Mouse (Mus musculus) heart, embryonic 15.5 days (tissue): ENCODE results near the gene Pspc1. TPM values are rescaled to one million over a fixed set of nuclear protein-coding genes. Genes with fewer than 3 reads are reported as not detected.
A peak's percentile ranks its signal among the peaks of the same experiment; 100 is the strongest.
"Not testable (repeated sequence)": the region's sequence is repeated elsewhere in the genome, so short reads cannot be mapped to it uniquely, and the experiment has no call there.

Experiments used
- ATAC-seq: fragments of 200-750 bp; cut with Nextera tagmentation; replicated peaks from 2 replicates; pipeline ENCODE4 v1.8.0; 2017; ENCODE audit warnings: low read depth, moderate TSS enrichment; ENCODE audit not compliant: insufficient number of reproducible peaks, insufficient read depth, low FRiP score
- H3K27ac ChIP-seq: fragments of 300-500 bp; sonication (generic); 2 replicates; pipeline ENCODE4 v1.5.1; 2015; ENCODE audit warnings: mild to moderate bottlenecking, inconsistent platforms
- H3K27me3 ChIP-seq: fragments of 300-500 bp; sonication (generic); 2 replicates; pipeline ENCODE4 v1.6.1; 2015; ENCODE audit warnings: inconsistent platforms
- H3K36me3 ChIP-seq: fragments of 300-500 bp; sonication (generic); 2 replicates; pipeline ENCODE4 v1.6.1; 2015; ENCODE audit warnings: mild to moderate bottlenecking, inconsistent platforms
- H3K4me1 ChIP-seq: fragments of 300-500 bp; sonication (generic); replicated peaks from 2 replicates; pipeline ENCODE4 v1.6.1; 2015; ENCODE audit warnings: inconsistent platforms
- H3K4me2 ChIP-seq: fragments of 300-500 bp; sonication (generic); 2 replicates; pipeline ENCODE4 v1.6.1; 2015; ENCODE audit warnings: inconsistent platforms, mild to moderate bottlenecking, moderate library complexity
- H3K4me3 ChIP-seq: fragments of 300-500 bp; sonication (generic); 2 replicates; pipeline ENCODE4 v1.5.1; 2015; ENCODE audit warnings: mild to moderate bottlenecking, inconsistent platforms
- H3K9ac ChIP-seq: fragments of 300-500 bp; sonication (generic); 2 replicates; pipeline ENCODE4 v1.6.1; 2015; ENCODE audit warnings: mild to moderate bottlenecking, inconsistent platforms
- H3K9me3 ChIP-seq: fragments of 300-500 bp; sonication (generic); replicated peaks from 2 replicates; pipeline ENCODE4 v1.6.1; 2016; ENCODE audit warnings: inconsistent platforms
- WGBS: fragments of 180-500 bp; shearing (Covaris S2); methylation state at CpG from one replicate; pipeline ENCODE4 v1.1.7; 2015; ENCODE audit warnings: mixed read lengths; 5-methylcytosine and 5-hydroxymethylcytosine counted together
- polyA plus RNA-seq: library from polyadenylated mRNA; unstranded; fragments of >200 nt; fragmentation: Nextera tagmentation; extraction: Ambion mirVana; gene quantifications from 2 replicates; pipeline ENCODE4 v1.2.1, GENCODE M21; 2015

Pspc1 gene
- 16.8 and 18.5 TPM in 2 replicates for polyA plus RNA-seq

DNA sequence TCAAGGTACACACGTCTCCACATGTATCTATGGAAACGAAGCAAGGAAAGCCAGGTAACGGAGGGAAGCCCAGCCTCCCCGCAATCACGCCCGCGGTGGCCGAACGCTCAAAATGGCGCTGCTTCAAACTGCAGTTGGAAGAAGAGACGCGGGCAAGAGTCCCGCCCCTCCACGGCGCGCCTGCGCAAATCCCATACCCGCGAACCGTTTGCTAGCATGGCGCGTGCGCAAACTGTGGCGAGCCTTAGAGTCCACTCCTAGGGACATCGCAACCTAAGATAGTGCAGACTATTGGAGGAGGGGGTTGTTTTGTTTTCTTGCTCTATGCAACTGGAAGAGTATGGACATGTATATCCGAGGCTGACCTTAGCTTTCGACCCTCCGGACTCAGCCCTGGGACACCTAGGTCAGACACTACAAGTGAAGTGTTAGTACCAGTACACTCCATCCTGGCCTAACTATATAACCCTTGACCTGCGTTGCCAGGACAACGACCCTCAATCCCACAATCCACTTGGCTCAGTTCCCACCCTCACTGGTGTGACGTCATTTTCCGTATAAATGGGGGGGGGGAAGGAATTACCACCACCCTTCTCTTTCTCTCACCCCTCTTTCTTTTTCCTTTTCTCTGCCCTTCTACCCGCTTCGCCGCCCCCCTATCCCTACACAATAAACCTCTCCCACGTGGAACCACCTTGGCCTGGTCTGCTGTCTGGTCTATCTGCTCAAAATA, at the start of gene Pspc1:
Gene Pspc1 (minus strand): TSS at position 117 of the 733 bp plus-strand sequence.
- ATAC-seq = peak; percentile 97
- H3K4me1 ChIP-seq = peaks cover 23% of the 10 kb centered on the region
- H3K27ac ChIP-seq = peak within 1 kb of the TSS; percentile 98
- H3K36me3 ChIP-seq = no peaks in the 10 kb centered on the region
- no peaks in the 10 kb centered on the region for H3K9me3 ChIP-seq
- WGBS = under 1% methylated on average over 36 of the region's 36 CpGs
- H3K4me2 ChIP-seq = peak within 1 kb of the TSS; percentile 86
- H3K9ac ChIP-seq = peak within 1 kb of the TSS; percentile 95
- peak within 1 kb of the TSS; percentile 99 for H3K4me3 ChIP-seq
- no peaks in the 10 kb centered on the region for H3K27me3 ChIP-seq

DNA sequence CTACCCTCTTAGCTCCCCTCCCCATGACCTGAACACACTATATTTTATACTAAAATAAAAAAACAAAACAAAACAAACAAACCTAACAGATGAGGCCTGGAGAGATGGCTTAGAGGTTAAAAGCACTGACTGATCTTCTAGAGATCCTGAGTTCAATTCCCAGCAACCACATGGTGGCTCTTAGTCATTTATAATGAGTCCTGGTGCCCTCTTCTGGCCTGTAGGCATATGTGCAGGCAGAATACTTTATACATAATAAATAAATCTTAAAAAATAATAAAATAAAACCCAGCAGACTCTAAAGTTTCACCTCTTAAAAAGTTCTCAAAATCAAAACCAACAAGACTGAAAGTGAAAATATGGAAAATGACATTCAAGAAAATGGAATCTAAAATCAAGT, 46.4 kb upstream of the Pspc1 start:
- no peak overlapping the region for H3K27ac ChIP-seq
- H3K9me3 ChIP-seq = no peaks in the 10 kb centered on the region
- H3K4me2 ChIP-seq = no peak overlapping the region
- H3K9ac ChIP-seq = no peak overlapping the region
- no peaks in the 10 kb centered on the region for H3K27me3 ChIP-seq
- H3K4me3 ChIP-seq = no peak overlapping the region
- no peak for ATAC-seq
- H3K36me3 ChIP-seq = no peaks in the 10 kb centered on the region
- no peaks in the 10 kb centered on the region for H3K4me1 ChIP-seq

GRCm38 (mm10) chr14:56817616-56818015, 39.5 kb upstream of the Pspc1 start:
- H3K4me3 ChIP-seq = no peak overlapping the region
- H3K27ac ChIP-seq = no peak overlapping the region
- ATAC-seq = no peak
- no peak overlapping the region for H3K9ac ChIP-seq
- no peaks in the 10 kb centered on the region for H3K36me3 ChIP-seq
- H3K4me1 ChIP-seq = peaks cover 10% of the 10 kb centered on the region
- peak overlapping the region; percentile 1; the same call in 1 of the 2 replicates for H3K4me2 ChIP-seq
- H3K27me3 ChIP-seq = no peaks in the 10 kb centered on the region
- H3K9me3 ChIP-seq = no peaks in the 10 kb centered on the region
- 13% methylated on average over 9 of the region's 11 CpGs for WGBS

DNA sequence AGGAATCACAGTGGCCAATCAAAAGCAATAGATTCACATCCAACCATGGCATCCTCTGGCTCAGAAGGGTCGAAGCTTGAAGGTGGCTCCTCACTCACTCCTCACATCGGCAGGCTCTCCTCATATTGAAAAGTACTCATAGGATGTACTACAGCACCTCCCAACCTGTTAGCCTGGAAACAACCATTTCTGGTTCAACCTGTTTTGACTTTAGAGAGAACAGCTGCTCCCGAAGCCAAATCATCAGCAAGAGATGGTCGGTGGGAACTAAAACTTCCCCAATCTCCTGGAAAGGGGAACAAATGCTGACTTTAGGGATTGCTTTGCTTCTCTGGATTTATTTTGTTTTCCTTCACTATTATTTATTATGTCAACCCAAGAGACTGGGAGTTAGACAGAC, 39.0 kb upstream of the Pspc1 start:
- Histone ChIP-seq H3K27me3 (no peaks in the 10 kb centered on the region), H3K4me3 (no peak overlapping the region), H3K9me3 (no peaks in the 10 kb centered on the region), H3K4me2 (no peak overlapping the region), H3K9ac (no peak overlapping the region), H3K27ac (no peak overlapping the region), H3K4me1 (peaks cover 10% of the 10 kb centered on the region), H3K36me3 (no peaks in the 10 kb centered on the region)
- 73% methylated on average over 4 of the region's 4 CpGs for WGBS
- ATAC-seq = no peak

- Histone ChIP-seq H3K9me3 (no peaks in the 10 kb centered on the region), H3K27me3 (no peaks in the 10 kb centered on the region), H3K36me3 (no peaks in the 10 kb centered on the region), H3K4me2 (no peak overlapping the region), H3K27ac (no peak overlapping the region), H3K4me3 (no peak overlapping the region), H3K4me1 (peaks cover 10% of the 10 kb centered on the region), H3K9ac (no peak overlapping the region)
- no peak for ATAC-seq
- 85% methylated on average over 4 of the region's 4 CpGs for WGBS
Observed at GRCm38 (mm10) chr14:56816541-56816940, 38.4 kb upstream of the Pspc1 start.

- peak overlapping the region; percentile 97 for H3K27ac ChIP-seq
- ATAC-seq = peak; percentile 28
- WGBS = 1% methylated on average over 35 of the region's 35 CpGs
- no peaks in the 10 kb centered on the region for H3K36me3 ChIP-seq
- no peaks in the 10 kb centered on the region for H3K27me3 ChIP-seq
- H3K4me2 ChIP-seq = peak overlapping the region; percentile 81
- peak overlapping the region; percentile 79 for H3K9ac ChIP-seq
- H3K4me3 ChIP-seq = peak overlapping the region; percentile 70
- H3K4me1 ChIP-seq = peaks cover 18% of the 10 kb centered on the region
- H3K9me3 ChIP-seq = no peaks in the 10 kb centered on the region
Observed at GRCm38 (mm10) chr14:56812520-56813036, 34.5 kb upstream of the Pspc1 start.

GRCm38 (mm10) chr14:56811701-56812339, 33.7 kb upstream of the Pspc1 start, which contains the start of gene Zmym5:
Gene Zmym5, minus strand, starts transcription at chr14:56811716.
- not testable (repeated sequence) for H3K27me3 ChIP-seq, H3K9me3 ChIP-seq, H3K36me3 ChIP-seq
- ATAC-seq = peak; percentile 98
- Histone ChIP-seq H3K4me3 (peak within 1 kb of the TSS; percentile 78), H3K9ac (peak within 1 kb of the TSS; percentile 79), H3K4me2 (peak within 1 kb of the TSS; percentile 81), H3K27ac (peak within 1 kb of the TSS; percentile 97), H3K4me1 (peaks cover 18% of the 10 kb centered on the region)
- WGBS = 0% methylated on average over 47 of the region's 72 CpGs

- Histone ChIP-seq H3K4me1 (peaks cover 18% of the 10 kb centered on the region), H3K4me2 (peak overlapping the region; percentile 61), H3K4me3 (peak overlapping the region; percentile 78), H3K9ac (peak overlapping the region; percentile 74), H3K27ac (peak overlapping the region; percentile 92)
- H3K27me3 ChIP-seq, H3K36me3 ChIP-seq, H3K9me3 ChIP-seq: not testable (repeated sequence)
- WGBS = under 1% methylated on average over 31 of the region's 86 CpGs
- ATAC-seq = peak; percentile 68; the same call in 1 of the 2 replicates
Observed at GRCm38 (mm10) chr14:56810781-56811690, 32.9 kb upstream of the Pspc1 start.

GRCm38 (mm10) chr14:56793243-56793642, 15.1 kb upstream of the Pspc1 start:
- Histone ChIP-seq H3K27me3 (no peaks in the 10 kb centered on the region), H3K4me1 (no peaks in the 10 kb centered on the region), H3K9ac (no peak overlapping the region), H3K36me3 (peaks cover 50% of the 10 kb centered on the region), H3K4me3 (no peak overlapping the region), H3K4me2 (no peak overlapping the region), H3K27ac (no peak overlapping the region), H3K9me3 (no peaks in the 10 kb centered on the region)
- 34% methylated on average over 2 of the region's 2 CpGs for WGBS
- no peak for ATAC-seq

DNA sequence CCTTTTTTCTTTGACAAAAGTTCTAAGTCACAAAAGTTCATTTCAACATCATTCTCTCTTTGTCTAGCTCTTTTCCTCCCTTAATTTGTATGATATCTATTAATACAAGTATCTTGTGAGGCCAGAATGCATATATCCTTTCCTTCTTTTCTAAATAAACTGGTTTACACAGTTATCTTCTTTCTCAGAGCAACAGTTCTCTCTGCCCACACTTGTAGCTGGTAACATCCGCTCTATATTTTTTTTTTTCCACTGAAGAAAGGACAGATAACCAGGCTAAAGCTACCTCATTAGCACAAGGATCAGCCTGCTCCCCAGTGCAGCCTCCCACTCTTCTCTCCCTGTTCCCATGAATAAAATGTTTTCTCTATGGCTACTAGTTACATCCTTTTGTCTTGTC, 6.5 kb upstream of the Pspc1 start:
- 65% methylated on average over 1 of the region's 1 CpGs for WGBS
- no peak overlapping the region for H3K4me2 ChIP-seq
- no peaks in the 10 kb centered on the region for H3K27me3 ChIP-seq
- no peaks in the 10 kb centered on the region for H3K4me1 ChIP-seq
- H3K9me3 ChIP-seq = no peaks in the 10 kb centered on the region
- H3K9ac ChIP-seq = no peak overlapping the region
- H3K4me3 ChIP-seq = no peak overlapping the region
- H3K36me3 ChIP-seq = no peaks in the 10 kb centered on the region
- no peak overlapping the region for H3K27ac ChIP-seq
- ATAC-seq = no peak

GRCm38 (mm10) chr14:56778933-56779300, 801 bp upstream of the Pspc1 start:
- peaks cover 19% of the 10 kb centered on the region for H3K4me1 ChIP-seq
- no peak for ATAC-seq
- no peaks in the 10 kb centered on the region for H3K36me3 ChIP-seq
- 35% methylated on average over 3 of the region's 3 CpGs for WGBS
- no peaks in the 10 kb centered on the region for H3K27me3 ChIP-seq
- peak overlapping the region; percentile 98 for H3K27ac ChIP-seq
- no peaks in the 10 kb centered on the region for H3K9me3 ChIP-seq
- peak overlapping the region; percentile 43; the same call in 1 of the 2 replicates for H3K9ac ChIP-seq
- peak overlapping the region; percentile 86 for H3K4me2 ChIP-seq
- peak overlapping the region; percentile 99 for H3K4me3 ChIP-seq
